Mouse (Mus musculus) embryo, embryonic 11 days (tissue): ENCODE results near the gene Gna11.

Experiments used
- DNase-seq: peaks from one replicate; pipeline ENCODE4 v3.0.0-alpha.2; 2015

Gene Gna11

GRCm38 (mm10) chr10:81542727-81543460, 2.1 kb downstream of the Gna11 start:
- no peak for DNase-seq

GRCm38 (mm10) chr10:81541803-81542202, 3.2 kb downstream of the Gna11 start:
- DNase-seq, result no peak

GRCm38 (mm10) chr10:81541363-81541762, 3.6 kb downstream of the Gna11 start:
- no peak for DNase-seq

- no peak for DNase-seq
Measured at GRCm38 (mm10) chr10:81538321-81539048, 6.5 kb downstream of the Gna11 start.

- no peak for DNase-seq
Measured at GRCm38 (mm10) chr10:81537429-81537828, 7.6 kb downstream of the Gna11 start.

DNA sequence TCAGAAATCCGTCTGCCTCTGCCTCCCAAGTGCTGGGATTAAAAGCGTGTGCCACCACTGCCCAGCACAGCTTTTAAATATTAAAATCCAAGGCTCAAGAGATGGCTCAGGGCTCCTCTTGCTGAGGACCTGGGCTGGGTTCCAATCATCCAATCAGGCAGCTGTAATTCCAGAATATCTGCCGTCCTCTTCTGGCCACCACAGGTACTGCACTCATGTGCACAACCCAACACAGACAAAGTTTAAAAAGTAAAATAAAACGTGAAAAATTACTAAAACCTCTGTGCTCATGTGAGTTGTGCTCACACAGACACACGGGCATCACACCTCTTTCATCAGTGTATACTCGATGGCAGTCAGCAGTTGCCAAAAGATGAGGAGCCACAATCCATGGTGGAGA, 8.3 kb downstream of the Gna11 start:
- DNase-seq, result no peak

DNA sequence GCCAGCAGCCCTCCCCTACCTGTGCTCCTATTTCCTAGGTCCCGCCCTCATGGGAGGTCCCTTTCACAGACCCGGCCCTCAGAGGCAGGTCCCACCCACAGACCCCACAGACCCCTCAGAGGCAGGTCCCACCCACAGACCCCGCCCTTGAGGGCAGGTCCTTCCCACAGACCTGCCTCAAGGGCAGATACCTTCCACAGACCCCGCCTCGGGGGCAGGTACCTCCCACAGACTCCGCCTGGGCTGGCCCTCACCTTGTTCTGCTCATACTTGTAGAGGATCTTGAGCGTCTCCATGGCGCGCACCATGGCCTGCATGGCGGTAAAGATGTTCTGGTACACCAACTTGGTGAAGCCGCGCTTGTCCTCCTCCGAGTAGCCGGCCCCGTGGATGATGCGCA, 10.2 kb downstream of the Gna11 start:
- no peak for DNase-seq

DNA sequence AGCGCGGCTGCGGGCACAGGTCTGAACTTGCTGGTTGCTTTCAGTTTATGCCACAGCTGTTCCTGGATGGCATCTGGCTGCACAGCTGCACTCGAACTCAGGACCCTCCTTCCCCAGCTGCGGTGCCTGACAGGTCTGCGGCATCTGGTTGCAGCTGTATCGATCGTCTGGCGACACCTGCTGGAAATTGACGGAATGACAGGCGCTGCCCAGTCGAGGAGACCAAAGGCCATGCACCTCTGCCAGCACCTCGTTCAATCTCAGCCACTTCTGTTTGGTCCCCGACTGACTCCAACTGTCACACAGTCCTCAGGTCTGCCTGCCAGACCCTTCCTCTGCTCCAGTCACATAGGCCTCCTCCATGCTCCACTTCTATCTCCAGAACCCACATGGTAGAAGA, 18.2 kb downstream of the Gna11 start:
- peak; percentile 80 for DNase-seq

GRCm38 (mm10) chr10:81525017-81525694, 19.8 kb downstream of the Gna11 start:
- DNase-seq, result no peak

DNA sequence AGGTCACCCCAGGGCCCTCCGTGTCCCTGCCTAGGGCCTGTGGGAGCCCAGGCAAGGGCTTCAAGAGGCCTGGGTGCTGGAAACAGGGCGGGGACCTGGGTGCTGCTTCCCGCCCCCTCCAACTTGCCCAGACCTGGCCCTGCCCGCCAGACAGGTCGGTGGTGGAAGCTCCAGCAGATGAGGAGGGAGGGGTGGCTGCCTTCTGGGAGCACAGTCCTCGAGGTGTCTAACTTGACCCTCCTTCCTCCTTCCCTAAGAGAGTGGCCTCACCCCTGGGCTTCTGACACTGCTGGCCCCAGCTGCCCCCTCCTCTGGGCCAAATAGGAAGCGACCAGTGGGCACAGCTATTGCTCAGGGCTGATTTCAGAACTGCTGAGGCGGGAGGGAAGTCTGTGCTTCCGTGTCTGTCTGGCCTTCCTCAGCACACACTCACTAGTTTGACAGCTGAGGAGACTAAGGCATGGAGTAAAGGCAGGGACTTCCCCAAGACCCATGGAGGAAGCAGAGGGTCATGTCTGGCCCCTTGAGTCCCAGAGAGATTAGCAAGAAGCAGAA, 20.9 kb downstream of the Gna11 start, which contains the start of gene Gna15:
Gna15 (minus strand) TSS at position 175 of the 555 bp plus-strand sequence.
- DNase-seq, result no peak

DNA sequence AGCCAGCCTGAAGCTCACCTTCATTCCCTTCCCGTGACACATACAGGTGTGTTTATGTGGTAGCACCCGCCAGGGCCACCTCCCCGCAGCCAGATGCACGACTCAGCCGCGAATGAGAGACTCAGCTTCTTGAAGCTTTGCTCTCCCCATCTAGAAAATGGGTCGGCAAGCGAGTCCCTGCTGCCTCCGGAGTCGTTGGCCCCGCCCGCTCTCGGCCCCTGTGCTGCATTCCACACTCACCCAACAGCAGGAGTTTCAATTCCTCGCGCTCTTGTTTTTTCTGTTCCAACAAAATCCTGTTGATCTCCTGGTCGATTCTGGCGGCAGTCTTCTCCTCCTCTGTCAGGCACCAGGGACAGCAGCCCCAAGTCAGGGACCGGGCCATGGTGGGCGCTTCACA, 21.4 kb downstream of the Gna11 start:
- DNase-seq, result no peak

DNA sequence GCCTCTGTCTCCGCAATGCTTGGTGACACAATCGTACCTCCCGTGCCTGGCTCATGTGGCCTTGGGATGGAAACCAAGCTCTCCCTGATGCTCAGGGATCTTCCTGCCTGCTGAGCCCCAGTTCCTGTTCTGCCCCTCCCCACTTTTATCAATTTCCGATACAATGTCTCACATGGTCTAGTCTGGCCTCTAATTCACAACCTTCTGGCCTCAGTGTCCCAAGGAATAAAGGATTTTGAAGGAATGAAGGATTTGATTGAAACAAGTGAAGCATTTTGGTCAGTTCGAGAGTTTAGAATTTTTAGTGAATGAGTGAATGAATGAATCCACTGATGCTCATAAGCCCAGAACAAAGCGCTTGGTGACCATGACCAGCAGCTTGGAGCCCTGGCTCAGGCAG, 21.8 kb downstream of the Gna11 start:
- DNase-seq, result no peak

DNA sequence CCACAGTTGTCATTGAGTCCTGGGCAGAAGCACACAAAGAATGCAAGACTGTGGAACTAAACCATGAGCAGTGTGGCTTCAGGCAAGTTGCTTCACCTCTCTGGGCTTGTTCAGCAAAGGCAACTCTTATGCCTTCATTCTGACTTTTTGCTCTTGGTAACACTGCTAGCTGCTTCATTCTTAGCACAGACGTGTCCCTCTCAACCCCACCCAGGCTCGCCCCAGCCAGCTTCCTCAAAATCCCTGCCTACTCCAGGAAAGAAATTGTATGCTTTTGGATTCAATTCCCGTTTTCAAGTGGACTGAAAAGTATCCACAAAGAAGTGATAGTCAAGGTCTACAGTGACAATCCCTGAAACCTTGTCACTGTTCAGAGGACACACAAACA, 25.0 kb downstream of the Gna11 start:
- DNase-seq, result no peak

- no peak for DNase-seq
Measured at GRCm38 (mm10) chr10:81519227-81519977, 25.6 kb downstream of the Gna11 start.

DNA sequence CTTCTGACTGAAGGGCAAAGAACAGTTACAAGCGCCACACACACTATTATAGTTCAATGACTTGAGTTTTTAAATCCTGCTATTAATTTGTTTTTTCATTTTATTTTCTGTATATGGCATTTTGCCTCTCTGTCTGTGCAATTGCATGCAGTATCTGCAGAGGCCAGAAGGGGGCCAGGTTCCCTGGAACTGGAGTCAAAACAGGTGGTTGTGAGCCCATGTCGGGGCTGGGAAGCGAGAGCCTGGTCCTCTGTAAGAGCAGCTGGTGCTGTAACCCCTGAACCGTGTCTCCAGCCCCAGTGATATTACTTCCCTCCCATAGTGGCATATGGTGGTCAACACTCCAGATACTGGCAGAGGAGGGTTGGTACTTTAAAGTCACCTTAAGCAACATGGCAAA, 26.4 kb downstream of the Gna11 start:
- peak; percentile 80 for DNase-seq

GRCm38 (mm10) chr10:81517227-81517626, 27.8 kb downstream of the Gna11 start:
- DNase-seq, result no peak

DNA sequence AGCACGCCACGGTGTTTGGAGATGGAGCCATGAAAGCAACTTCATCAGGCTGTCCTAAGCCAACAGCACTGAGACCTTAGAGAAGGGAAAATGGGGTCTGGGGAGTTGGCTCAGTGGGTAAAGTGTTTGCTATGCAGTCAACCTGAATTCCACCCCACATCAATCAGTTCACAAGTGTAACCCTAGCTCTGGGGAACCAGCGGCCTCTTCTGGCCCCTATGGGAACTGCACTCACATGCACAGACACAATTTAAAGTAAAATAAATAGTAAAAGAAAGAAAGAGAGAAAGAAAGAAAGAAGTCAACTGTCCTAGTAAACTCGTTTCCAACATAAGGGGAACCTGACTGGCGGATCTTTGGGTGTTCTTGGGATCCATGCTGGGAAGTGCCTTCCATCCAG, 31.2 kb downstream of the Gna11 start:
- DNase-seq, result no peak

GRCm38 (mm10) chr10:81510246-81510810, 34.7 kb downstream of the Gna11 start:
- no peak for DNase-seq

- no peak for DNase-seq
Measured at GRCm38 (mm10) chr10:81507691-81508489, 37.1 kb downstream of the Gna11 start.

- DNase-seq, result no peak
Measured at GRCm38 (mm10) chr10:81507095-81507494, 37.9 kb downstream of the Gna11 start.

DNA sequence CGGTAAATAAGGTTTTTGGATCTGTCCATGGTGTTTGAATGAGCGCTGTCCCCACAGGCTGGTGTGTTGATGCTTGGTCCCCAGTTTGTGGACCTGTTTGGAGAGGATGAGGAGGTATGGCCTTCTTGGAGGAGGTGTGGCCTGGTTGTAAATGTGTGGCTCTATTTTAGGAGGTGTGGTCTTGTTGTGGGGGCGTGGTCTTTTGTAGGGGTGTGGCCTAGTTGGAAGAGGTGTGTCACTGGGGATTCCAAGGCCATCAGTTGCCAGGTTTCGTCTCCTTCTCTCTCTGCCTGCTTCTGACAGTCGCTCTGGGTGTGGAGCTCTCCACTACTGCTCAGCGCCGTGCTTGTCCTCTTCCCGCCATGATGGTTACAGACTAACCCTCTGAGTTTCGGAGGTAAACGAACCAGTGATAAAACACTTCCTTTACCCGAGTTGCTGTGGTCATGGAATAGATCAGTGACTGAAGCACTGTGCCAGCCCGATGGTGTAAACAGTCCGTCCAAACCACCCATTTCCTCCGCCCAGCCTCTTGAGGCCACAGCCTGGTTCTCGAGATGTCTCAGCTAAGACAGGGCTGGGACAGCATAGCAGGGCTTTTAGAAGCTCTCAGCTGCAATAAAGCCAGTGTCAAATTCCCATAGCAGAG, 39.9 kb downstream of the Gna11 start:
- DNase-seq, result no peak
